Mouse (Mus musculus) CH12.LX (cell line): Measurements from ENCODE around the gene Huwe1.

ENCODE experiments used
- EP300 ChIP-seq: IDR thresholded peaks from 2 replicates; pipeline ENCODE4 v1.6.1; 2011; ENCODE audit warnings: low read length, improper control_type of control experiment
- HCFC1 ChIP-seq: IDR thresholded peaks from 2 replicates; pipeline ENCODE4 v1.6.1; 2012; ENCODE audit warnings: low read depth, mild to moderate bottlenecking, inconsistent platforms, low read length, improper control_type of control experiment
- JUN ChIP-seq: IDR thresholded peaks from 2 replicates; pipeline ENCODE4 v1.6.1; 2011; ENCODE audit warnings: low read depth, mild to moderate bottlenecking, low read length, improper control_type of control experiment, moderate library complexity; ENCODE audit not compliant: insufficient read depth
- JUND ChIP-seq: conservative IDR thresholded peaks from 2 replicates; pipeline ENCODE4 v1.6.1; 2011; ENCODE audit warnings: low read depth, low read length, improper control_type of control experiment
- MEF2A ChIP-seq: IDR thresholded peaks from 2 replicates; pipeline ENCODE4 v1.6.1; 2014; ENCODE audit warnings: low read depth, mild to moderate bottlenecking, inconsistent platforms, low read length, improper control_type of control experiment, borderline replicate concordance
- NRF1 ChIP-seq: IDR thresholded peaks from 2 replicates; pipeline ENCODE4 v1.6.1; 2014; ENCODE audit warnings: low read depth, mild to moderate bottlenecking, inconsistent platforms, low read length, improper control_type of control experiment, moderate library complexity
- POLR2A ChIP-seq: IDR thresholded peaks from 2 replicates; pipeline ENCODE4 v1.6.1; 2011; ENCODE audit warnings: low read depth, mild to moderate bottlenecking, improper control_type of control experiment, low read length
- POLR2AphosphoS2 ChIP-seq: IDR thresholded peaks from 2 replicates; pipeline ENCODE4 v1.6.1; 2011; ENCODE audit warnings: low read depth, low read length, improper control_type of control experiment
- SMC3 ChIP-seq: IDR thresholded peaks from 2 replicates; pipeline ENCODE4 v1.6.1; 2011; ENCODE audit warnings: low read depth, low read length, improper control_type of control experiment
- USF1 ChIP-seq: IDR thresholded peaks from 2 replicates; pipeline ENCODE4 v1.6.1; 2014; ENCODE audit warnings: low read depth, mild to moderate bottlenecking, inconsistent platforms, low read length, improper control_type of control experiment
- ZMIZ1 ChIP-seq: IDR thresholded peaks from 2 replicates; pipeline ENCODE4 v1.6.1; 2012; ENCODE audit warnings: low read depth, mild to moderate bottlenecking, inconsistent platforms, low read length, improper control_type of control experiment

- no peak for TF ChIP-seq JUN
- peak; percentile 49; the same call in 1 of the 2 replicates for TF ChIP-seq EP300
- no peak for TF ChIP-seq SMC3
- TF ChIP-seq USF1: no peak
- TF ChIP-seq HCFC1: no peak
- no peak for TF ChIP-seq POLR2A
- TF ChIP-seq NRF1: no peak
- no peak for TF ChIP-seq MEF2A
- no peak for TF ChIP-seq POLR2AphosphoS2
- no peak for TF ChIP-seq ZMIZ1
- no peak for TF ChIP-seq JUND
Measured at GRCm38 (mm10) chrX:151782939-151783338, 17.7 kb upstream of the Huwe1 start.
